Mouse (Mus musculus) mature B cell (primary cell): ENCODE results near the gene Espl1.
"Not testable (repeated sequence)": the region's sequence is repeated elsewhere in the genome, so short reads cannot be mapped to it uniquely, and the experiment has no call there.

ENCODE experiments used
- in situ Hi-C: fragments of 300-500 bp; cut with MboI; formaldehyde crosslinking; loops from 2 replicates; pipeline ENCODE4 v1.14.3; 2019

Espl1 gene

GRCm38 (mm10) chr15:102335254-102335653 lies 39.2 kb downstream of the Espl1 start:
- in situ Hi-C loops, result no loop called here

GRCm38 (mm10) chr15:102335925-102336324 lies 39.9 kb downstream of the Espl1 start:
- in situ Hi-C loops, result not testable (repeated sequence)

DNA sequence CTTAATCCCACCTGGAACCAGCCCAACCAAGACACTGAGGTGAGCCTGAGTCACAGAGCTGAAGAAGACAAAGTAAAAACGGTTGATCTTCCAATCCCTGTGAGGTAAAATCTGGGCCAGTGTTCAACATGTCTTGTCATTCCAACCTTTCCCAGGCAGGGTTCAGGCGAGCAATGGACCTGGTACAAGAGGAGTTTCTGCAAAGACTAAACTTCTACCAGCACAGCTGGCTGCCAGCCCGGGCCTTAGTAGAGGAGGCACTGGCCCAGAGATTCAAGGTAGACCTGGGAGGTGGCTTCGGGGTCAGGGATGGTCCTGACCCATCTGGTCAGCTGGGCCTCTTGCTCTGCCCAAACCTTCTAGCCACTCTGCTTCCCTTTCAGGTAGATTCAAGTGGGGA lies 40.9 kb downstream of the Espl1 start:
- in situ Hi-C loops, result no loop called here

DNA sequence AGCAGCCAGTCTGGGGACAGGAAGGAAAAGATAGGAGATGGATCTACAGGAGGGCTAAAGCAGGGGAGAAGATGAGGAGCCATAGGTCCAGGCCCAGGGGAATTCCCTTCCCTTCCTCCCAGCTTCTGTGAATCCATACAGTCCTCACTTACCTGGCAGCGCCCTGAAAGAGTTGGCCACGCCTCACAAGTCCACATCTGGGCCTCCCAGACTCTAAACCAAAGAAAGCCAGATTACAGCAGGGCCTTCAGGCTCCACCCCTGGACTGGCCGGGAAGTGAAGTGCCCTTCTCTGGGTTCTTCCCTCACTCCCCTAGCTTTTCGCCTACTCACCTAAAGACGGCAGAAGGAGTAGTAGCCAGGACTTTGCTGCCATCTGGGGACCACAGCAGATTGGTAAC lies 43.5 kb downstream of the Espl1 start:
- in situ Hi-C loops, result no loop called here

DNA sequence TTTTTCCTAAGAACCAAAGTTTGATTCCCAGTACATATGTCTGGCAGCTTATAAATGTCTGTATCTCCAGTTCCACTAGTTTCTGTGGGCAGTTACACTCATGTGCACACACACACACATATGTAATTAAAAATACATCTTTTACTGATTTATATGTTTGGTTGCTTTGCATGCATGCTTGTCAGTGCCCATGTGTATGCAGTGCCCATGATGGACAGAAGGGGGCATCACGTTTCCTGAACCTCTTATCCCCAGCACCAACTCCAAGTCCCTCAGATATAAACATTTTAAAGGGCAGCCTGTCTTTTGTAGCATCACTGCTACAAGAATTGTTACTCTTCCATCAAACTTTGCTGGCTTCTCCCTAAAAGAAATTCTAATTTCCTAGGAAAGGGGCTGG lies 45.5 kb downstream of the Espl1 start:
- in situ Hi-C loops, result no loop called here

DNA sequence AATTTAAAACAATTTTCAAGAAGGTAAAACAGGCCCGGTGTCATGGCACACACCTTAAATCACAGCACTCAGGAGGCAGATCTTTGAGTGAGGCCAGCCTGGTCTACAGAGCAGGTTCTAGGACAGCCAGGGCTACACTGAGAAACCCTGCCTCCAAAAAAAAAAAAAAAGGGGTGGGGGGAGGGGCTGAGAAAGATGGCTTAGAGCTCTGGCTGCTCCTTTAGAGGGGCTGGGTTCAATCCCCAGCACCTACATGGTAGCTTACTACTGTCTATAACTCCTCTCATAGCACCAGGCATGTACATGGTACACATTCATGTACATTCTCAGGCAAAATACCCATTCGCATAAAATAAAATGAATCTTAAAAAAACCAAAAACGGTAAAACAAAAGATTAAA lies 48.4 kb downstream of the Espl1 start:
- in situ Hi-C loops, result no loop called here

- in situ Hi-C loops, result no loop called here
Observed at GRCm38 (mm10) chr15:102346444-102346843, 50.4 kb downstream of the Espl1 start.

- in situ Hi-C loops, result no loop called here
Observed at GRCm38 (mm10) chr15:102350138-102350941, 54.3 kb downstream of the Espl1 start, which contains the start of gene Aaas. Aaas (minus strand) TSS chr15:102350771.

- in situ Hi-C loops, result no loop called here
Observed at GRCm38 (mm10) chr15:102350942-102351291, 54.9 kb downstream of the Espl1 start.

DNA sequence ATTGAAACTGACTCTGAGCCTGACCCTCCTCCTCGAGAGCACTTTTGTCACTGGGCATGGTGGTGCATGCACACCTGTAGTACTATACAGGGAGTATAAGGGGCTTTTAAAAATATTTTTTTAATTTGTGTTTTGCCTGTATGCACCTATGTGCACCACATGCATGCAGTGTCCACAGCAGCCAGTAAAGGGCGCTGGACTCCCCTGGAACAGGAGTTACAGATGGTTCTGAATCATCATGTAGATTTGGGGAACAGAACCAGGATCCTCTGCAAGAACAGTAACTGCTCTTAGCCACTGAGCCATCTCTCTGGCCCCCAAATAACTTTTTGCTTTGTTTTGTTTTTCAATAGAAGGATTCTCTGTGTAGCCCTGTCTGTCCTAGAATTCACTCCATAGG lies 56.1 kb downstream of the Espl1 start:
- in situ Hi-C loops, result no loop called here

- in situ Hi-C loops, result no loop called here
Observed at GRCm38 (mm10) chr15:102353986-102354385, 57.9 kb downstream of the Espl1 start.

GRCm38 (mm10) chr15:102355134-102355870 lies 59.2 kb downstream of the Espl1 start:
- in situ Hi-C loops, result no loop called here

DNA sequence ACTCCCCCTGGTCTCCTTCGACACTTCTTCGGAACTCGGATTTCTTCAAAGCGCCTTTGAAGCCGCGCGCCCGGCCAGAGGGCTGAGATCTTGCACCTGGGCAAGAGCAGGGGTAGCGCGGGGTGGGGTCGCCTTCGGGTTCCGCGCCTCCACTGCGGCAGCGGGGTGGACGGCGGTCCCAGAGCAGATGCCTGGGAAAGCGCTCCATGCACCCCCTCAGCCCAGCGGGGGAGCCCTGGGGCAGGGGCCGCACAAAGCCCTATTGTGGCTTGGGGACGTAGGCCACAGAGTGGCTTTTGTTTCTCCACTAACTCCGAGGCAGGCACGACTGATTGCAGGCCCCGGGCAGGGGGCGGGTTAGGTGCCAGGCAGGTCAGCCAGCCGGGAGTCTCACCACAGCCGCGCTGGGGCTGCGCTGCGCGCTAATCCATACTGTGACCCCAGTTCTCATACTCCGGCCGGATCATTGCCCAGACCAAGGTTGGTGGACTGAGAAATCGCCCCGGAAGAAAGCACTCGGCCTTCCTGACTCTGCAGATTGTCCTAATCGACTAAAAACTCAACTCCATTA lies 59.9 kb downstream of the Espl1 start:
- in situ Hi-C loops, result no loop called here

DNA sequence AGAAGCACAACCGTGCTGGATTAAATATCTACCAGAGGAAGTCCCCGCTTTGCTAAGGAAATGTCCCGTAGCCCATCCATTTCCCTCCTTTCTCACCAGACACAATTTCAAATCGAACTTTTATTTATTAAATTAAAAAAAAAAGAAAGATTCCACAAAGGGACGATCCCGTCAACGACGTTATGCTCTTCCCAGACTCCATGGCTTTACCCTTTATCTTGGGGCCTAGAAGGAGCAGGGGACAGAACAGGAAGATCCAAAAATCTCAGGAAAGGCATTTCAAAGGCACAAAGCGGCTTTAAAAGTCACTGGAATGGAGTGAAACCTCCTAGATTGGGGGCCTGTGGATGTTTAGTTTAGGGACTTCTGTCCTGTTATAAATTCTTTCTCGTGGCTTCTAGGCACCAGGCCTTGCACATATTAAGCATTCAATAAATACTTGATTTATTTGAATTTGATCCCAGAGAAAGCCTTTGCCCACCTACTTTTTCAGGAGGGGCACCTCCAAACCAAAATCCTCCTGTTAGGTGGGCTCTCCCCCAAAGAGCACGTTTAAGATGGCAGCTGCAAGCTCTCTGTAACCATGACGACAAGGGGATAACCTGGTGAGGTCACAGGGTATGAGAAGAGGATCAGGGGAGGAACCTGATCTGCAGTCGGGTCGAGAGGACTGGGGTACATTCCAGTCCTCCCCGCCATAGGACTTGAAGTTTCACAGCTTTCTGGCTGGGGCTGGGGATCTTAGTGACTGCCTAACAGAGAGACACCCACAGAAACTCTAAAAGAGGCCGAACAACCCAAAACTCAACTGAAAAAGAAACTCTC lies 60.6 kb downstream of the Espl1 start:
- in situ Hi-C loops, result no loop called here

DNA sequence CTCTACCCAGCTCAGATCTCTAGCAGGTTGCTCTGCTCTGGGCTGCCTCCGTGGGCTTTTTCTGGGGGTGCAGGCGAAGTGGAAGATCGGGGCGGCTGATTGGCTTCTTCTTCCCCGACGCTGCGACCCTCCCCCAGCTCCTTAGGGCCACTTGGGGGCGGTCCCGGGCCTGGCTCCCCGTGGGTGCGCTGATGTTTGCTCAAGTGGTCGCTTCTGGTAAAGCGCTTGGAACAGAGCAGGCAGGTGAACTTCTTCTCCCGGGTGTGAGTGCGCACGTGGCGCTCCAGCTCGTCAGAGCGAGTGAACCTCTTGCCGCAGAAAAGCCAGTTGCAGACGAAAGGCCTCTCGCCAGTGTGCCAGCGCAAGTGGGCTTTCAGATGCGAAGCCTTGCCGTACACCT lies 62.1 kb downstream of the Espl1 start:
- in situ Hi-C loops, result no loop called here

GRCm38 (mm10) chr15:102358834-102359233 lies 62.8 kb downstream of the Espl1 start:
- in situ Hi-C loops, result no loop called here

DNA sequence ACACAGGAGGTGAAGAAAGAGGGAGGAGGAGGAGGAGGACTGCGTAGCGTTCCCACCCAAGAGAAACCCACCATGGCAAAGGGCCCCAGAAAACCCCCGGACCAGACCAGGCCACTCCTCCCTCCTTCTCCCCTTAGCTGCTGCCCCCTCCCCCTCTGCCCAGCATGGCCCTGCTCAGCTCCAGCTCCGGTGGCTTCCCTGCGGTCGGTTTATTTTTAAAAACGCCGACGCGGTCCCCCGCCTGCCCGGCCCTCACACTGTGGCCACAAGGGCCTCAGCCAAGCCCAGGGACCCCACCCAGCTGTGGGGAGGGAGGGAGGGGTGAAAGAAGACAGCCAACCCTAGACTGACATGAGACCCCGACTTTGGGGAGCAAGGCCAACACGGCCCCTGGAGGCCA lies 66.6 kb downstream of the Espl1 start:
- in situ Hi-C loops, result no loop called here

DNA sequence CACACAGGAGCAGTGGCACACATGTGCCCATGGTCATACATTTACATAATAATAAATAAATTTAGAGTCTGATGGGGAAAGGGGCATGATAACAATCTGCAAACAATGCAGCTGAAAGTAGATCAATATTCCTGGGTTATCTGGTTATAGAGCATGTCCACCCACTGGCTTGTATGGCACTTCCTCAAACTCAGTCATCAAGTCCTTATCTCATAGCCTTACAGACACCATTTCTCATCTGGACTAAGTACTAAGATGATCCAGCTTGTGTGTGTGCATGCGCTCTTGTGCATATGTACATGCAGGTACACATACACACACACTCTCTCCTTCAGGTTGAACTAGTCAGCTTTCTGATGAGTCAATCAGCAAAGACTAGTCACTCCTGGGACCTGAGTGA lies 68.6 kb downstream of the Espl1 start:
- in situ Hi-C loops, result no loop called here

GRCm38 (mm10) chr15:102366238-102366637 lies 70.2 kb downstream of the Espl1 start:
- in situ Hi-C loops, result no loop called here

DNA sequence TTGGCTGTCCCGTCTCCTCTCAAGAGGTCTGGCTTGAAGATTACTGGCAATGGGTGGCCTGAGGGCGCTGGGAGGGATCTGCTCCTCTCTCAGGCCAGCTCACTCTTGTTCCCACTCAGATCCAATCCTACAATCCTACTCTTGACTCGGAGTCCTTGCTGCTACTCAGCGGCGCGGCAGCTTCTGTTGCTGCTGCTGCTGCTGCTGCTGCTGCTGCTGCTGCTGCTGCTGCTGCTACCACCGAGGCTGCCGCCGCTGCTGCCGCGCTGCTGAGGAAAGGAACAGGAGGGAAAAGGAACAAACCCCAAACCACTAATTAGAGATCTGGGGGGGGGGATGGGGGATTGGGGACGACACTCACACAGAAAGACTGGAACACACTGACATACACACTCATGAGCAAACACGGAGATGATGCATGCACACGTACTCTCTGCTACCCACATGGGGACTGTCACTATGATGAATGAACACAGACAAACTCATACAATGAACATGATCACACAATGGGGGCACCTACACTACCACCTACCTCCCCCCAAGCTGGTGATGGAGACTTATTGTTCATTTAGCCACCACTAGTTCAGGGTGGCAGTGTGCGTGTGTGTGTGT lies 70.8 kb downstream of the Espl1 start, which contains the start of gene Sp7:
TSS of gene Sp7 (minus strand) at position 450 of the 612 bp plus-strand sequence.
- in situ Hi-C loops, result no loop called here

DNA sequence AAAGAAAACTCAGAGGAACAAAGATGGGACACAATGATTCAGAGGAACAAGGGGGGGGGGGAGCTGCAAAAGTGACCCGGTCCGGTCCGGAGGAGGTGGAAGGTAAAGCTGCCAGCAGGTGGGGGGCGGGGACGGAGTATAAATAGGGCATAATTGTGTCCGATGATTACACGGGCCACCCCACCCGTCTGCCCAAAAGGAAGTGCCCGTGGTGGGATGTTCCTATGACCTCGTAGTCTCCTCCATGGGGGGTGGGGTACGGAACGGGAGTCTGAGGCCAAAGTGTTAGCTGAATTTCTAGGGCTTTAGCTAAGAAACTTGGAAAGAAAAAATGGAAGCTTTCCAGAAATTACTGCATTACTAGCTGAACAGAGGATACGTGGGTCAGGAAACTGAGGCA lies 73.9 kb downstream of the Espl1 start:
- in situ Hi-C loops, result no loop called here

DNA sequence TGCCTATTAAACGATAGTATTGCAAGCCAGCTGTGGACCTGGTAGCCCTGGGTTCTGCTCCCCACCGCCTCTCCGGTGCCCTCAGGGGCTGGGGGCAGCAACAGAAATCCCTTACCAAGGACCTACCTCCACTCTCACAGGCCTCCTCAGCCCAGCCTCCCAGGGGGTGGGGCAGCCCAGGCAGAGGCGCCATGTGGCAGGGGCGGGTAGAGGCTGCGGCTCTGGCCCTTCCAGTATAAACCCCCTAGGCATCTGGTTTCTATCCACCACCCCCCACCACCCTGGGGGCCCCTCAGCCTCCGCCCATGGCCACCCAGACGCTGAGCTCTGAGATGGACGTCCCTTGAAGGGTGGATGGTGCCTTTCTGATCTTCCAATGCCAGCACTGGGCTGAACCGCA lies 74.7 kb downstream of the Espl1 start:
- in situ Hi-C loops, result no loop called here
